Mouse (Mus musculus) lung, postnatal 0 days (tissue): ENCODE results near the gene Hnf4a.

Experiments used
- CTCF ChIP-seq: IDR thresholded peaks from 2 replicates; pipeline ENCODE4 v1.5.1; 2016; ENCODE audit warnings: antibody characterized with exemption, mild to moderate bottlenecking
- EP300 ChIP-seq: IDR thresholded peaks from 2 replicates; pipeline ENCODE4 v1.6.1; 2016; ENCODE audit warnings: antibody characterized with exemption, mild to moderate bottlenecking, control low read depth

DNA sequence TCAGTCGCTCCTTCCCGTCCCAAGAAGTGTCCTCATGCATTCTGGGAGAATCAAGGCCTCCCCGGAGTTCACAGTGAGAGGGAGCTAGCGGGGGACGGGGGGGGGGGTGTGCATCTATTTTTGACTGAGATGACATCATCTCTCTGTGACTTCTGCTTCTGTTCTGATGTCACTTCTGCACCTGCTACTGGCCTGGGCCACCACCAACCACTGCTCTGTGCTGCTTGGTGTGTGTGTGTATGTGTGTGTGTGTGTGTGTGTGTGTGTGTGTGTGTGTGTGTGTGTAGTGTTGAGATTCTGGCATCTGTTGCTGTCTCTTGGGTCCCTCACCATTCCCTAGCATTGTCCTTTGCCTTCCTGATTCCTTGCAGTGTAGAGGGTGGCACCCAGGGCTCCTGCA lies 80.9 kb downstream of the Hnf4a start:
- no peak for TF ChIP-seq CTCF
- no peak for TF ChIP-seq EP300
